Mouse (Mus musculus) lung, adult 2 months (tissue): ENCODE measurements at regions not wholly inside any gene's neighbourhood (a gene's known extent, or its start where the extent isn't known, plus 50 kb on each side); places are given as distances from the start of the nearest gene placed in this dataset.

ENCODE experiments used
- CTCF ChIP-seq: fragments of 200-500 bp; IDR thresholded peaks from 2 replicates; pipeline ENCODE4 v1.5.1; 2011; ENCODE audit warnings: mild to moderate bottlenecking, low read length, control low read depth; ENCODE audit not compliant: insufficient read depth
- POLR2A ChIP-seq: fragments of 200-500 bp; IDR thresholded peaks from 2 replicates; pipeline ENCODE4 v1.6.1; 2011; ENCODE audit warnings: low read depth, mild to moderate bottlenecking, control low read depth, low read length, borderline replicate concordance; ENCODE audit errors: extremely low read depth

DNA sequence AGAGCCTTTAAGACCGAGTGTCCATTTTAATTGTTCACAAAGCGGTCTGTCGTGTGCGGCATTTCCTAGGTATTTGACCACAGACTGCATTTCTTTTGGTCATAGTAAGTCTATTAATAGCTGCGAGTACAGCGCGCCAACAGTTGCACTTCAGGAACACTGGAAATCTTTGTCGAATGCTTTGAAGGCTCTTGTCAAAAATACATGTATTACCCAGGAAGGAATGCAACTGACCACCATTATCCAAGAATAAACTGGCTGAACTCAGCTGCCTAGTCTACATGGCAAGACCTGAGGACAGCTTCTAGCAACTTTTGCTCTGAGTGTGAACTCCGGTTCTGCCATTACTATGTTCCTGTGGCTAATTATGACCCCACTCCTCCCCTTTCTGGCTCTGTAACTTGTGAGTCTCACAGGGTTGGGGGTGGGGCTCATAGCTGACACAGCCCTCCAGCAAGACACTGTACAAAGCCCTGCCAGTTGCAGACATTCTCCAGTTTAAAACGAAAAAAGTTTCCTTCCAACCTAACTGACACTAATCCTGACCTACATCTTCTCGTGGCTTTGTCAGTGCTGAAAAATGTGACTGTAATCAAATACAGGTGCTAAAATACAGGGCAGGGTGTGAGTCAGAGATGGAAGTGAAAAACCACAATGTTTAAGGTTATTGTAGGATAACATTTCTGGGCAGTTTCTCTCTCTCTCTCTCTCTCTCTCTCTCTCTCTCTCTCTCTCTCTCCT lies 73.2 kb upstream of the Kif2a start:
- TF ChIP-seq POLR2A (no peak), CTCF (no peak)
